Mouse (Mus musculus): ENCODE data around the gene Prss16.

GRCm38 (mm10) chr13:21995331-21995914 is 14.1 kb downstream of the Prss16 start:
- no peak for TF ChIP-seq CTCF (IDR thresholded peaks at IDR 0.05; ENCODE audit: borderline replicate concordance, extremely low read depth, insufficient read depth, insufficient read length)
- TF ChIP-seq POLR2A (IDR thresholded peaks at IDR 0.05; ENCODE audit: borderline replicate concordance, extremely low read depth, insufficient read depth, insufficient read length, poor library complexity, severe bottlenecking) = no peak

Measured in brain, embryonic 14.5 days (tissue).